Mouse (Mus musculus) embryonic facial prominence, embryonic 11.5 days (tissue): Measurements from ENCODE around the gene Gm49450. TPM values are rescaled to one million over a fixed set of nuclear protein-coding genes. Genes with fewer than 3 reads are reported as not detected.

Source experiments
- ATAC-seq: fragments of 200-750 bp; cut with Nextera tagmentation; replicated peaks from 2 replicates; pipeline ENCODE4 v1.8.0; 2017; ENCODE audit warnings: low read depth; ENCODE audit not compliant: insufficient number of reproducible peaks, low FRiP score, low TSS enrichment
- DNase-seq: peaks from one replicate; pipeline ENCODE4 v3.0.0-alpha.2; 2015; ENCODE audit warnings: low spot score
- H3K27ac ChIP-seq: fragments of 300-500 bp; sonication (generic); replicated peaks from 2 replicates; pipeline ENCODE4 v1.5.1; 2014; ENCODE audit warnings: mild to moderate bottlenecking, low read depth, low read length, control low read depth
- H3K27me3 ChIP-seq: fragments of 300-500 bp; sonication (generic); 2 replicates; pipeline ENCODE4 v1.6.1; 2014; ENCODE audit warnings: mild to moderate bottlenecking, low read length, moderate library complexity, mixed read lengths; ENCODE audit not compliant: control insufficient read depth, insufficient read depth
- H3K36me3 ChIP-seq: fragments of 300-500 bp; sonication (generic); replicated peaks from 2 replicates; pipeline ENCODE4 v1.6.1; 2014; ENCODE audit warnings: low read depth, mild to moderate bottlenecking, low read length, moderate library complexity, mixed read lengths; ENCODE audit not compliant: control insufficient read depth, insufficient read depth
- H3K4me1 ChIP-seq: fragments of 300-500 bp; sonication (generic); 2 replicates; pipeline ENCODE4 v1.6.1; 2014; ENCODE audit warnings: low read length, mixed read lengths; ENCODE audit not compliant: control insufficient read depth, insufficient read depth
- H3K4me2 ChIP-seq: fragments of 300-500 bp; sonication (generic); 2 replicates; pipeline ENCODE4 v1.6.1; 2014; ENCODE audit warnings: low read depth, mild to moderate bottlenecking, control low read depth, low read length, moderate library complexity
- H3K4me3 ChIP-seq: fragments of 300-500 bp; sonication (generic); 2 replicates; pipeline ENCODE4 v1.5.1; 2014; ENCODE audit warnings: low read depth, low read length, control low read depth
- H3K9ac ChIP-seq: fragments of 300-500 bp; sonication (generic); replicated peaks from 2 replicates; pipeline ENCODE4 v1.6.1; 2014; ENCODE audit warnings: mild to moderate bottlenecking, control low read depth, low read length
- H3K9me3 ChIP-seq: fragments of 300-500 bp; sonication (generic); replicated peaks from 2 replicates; pipeline ENCODE4 v1.6.1; 2016; ENCODE audit warnings: mild to moderate bottlenecking, low read length, inconsistent platforms, mixed read lengths; ENCODE audit not compliant: control insufficient read depth
- WGBS: fragments of 180-500 bp; shearing (Covaris S2); extraction: QIAGEN DNeasy Blood & Tissue Kit; methylation state at CpG from one replicate; pipeline ENCODE4 v1.1.7; 2014; 5-methylcytosine and 5-hydroxymethylcytosine counted together
- polyA plus RNA-seq: library from polyadenylated mRNA; unstranded; fragments of >200 nt; fragmentation: Nextera tagmentation; extraction: Ambion mirVana; gene quantifications from 2 replicates; pipeline ENCODE4 v1.2.1, GENCODE M21; 2014

Gene Gm49450
- polyA plus RNA-seq, 1 experiment from 2014 or later = not detected

DNA sequence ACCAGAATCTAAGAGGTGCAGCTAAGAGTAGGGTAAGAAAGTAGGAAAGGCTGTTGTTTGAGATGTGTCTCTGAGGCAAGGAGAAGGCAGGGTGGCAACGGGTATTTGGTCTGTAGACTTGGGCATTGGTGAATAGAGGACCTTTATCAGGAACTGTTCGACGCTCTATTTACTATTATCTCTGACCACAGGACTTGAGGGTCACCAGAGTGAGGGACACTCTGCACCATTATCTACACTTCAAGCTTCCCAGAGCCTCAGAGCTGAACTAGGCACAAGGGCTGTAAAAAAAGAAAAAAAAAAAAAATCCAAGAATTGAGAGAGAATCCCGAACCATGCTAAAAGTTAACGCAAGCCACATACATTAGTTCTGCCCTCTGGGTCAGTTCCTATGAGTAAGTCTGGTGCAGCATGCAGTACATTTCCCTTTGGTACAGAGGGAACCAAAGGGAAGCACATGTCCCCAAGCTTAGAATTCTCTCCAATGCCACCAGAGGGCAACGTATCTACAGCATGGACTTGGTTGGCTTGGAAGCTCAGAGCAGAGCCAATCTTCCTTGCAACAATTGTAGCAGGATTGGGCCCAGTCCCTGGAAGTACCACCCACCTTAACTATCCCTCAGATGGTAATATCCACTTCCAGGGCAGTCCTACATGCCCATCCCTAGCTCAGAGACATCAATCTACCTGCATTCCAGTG is 61.3 kb downstream of the Gm49450 start:
- H3K4me3 ChIP-seq = no peak overlapping the region

DNA sequence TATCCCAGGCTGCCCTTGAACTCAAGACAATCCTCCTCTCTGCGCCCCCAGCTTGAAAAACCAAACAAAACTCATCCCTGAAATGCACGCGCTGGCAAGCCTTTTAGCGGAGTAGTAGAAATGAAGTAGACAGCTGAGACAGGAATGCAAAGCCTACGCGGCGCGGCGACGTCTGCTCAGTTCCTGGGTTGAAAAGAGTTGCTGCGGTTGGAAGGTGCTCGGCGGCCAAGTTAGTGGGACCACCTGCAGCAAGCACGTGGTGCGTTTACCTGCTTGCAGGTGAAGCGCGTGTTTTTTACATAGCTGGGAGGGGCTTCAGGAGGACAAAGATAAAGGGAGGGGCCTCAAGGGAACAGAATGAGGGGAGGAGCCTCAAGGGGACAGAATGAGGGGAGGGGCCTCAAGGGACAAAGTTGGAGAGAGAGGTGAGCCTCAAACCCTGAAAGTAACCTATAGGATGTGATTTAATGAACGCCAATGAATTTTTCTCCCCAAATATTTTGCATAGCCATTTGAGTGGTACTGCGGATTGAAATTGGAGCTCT is 62.1 kb downstream of the Gm49450 start:
- Histone ChIP-seq H3K4me3 (no peak overlapping the region), H3K4me1 (peaks cover 16% of the 10 kb centered on the region), H3K9ac (no peak overlapping the region), H3K4me2 (peak overlapping the region; percentile 15; the same call in 1 of the 2 replicates), H3K36me3 (no peaks in the 10 kb centered on the region), H3K9me3 (no peaks in the 10 kb centered on the region), H3K27me3 (peaks cover 45% of the 10 kb centered on the region), H3K27ac (no peak overlapping the region)
- ATAC-seq (no peak), DNase-seq (no peak)
- 9% methylated on average over 19 of the region's 19 CpGs for WGBS

More for the DNA sequence above, 61.3 kb downstream of the Gm49450 start:
- Histone ChIP-seq H3K4me2 (no peak overlapping the region), H3K27ac (no peak overlapping the region), H3K9ac (no peak overlapping the region), H3K36me3 (no peaks in the 10 kb centered on the region), H3K9me3 (no peaks in the 10 kb centered on the region), H3K27me3 (peaks cover 52% of the 10 kb centered on the region), H3K4me1 (peaks cover 16% of the 10 kb centered on the region)
- 44% methylated on average over 6 of the region's 6 CpGs for WGBS
- DNase-seq (peak; percentile 82), ATAC-seq (no peak)

DNA sequence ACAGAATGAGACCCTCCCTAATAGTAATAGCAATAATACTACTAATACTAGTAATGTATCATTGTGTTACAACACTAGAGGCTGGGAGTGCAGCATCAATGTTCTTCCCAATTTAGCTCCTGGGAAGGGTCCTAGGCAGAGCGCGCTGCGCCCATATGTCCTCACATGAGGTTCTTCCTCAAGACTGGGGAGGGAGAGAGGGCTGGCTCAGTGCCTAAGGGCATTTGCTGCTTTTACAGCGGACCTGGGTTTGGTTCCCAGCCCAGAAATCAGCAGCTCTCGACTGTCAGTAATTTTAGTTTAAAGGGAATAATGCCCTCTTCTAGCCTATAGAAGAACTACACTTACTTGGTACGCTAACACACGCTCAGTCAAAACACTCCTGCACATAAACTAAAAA is 65.8 kb downstream of the Gm49450 start:
- H3K9me3 ChIP-seq = no peaks in the 10 kb centered on the region
- DNase-seq = no peak
- H3K27me3 ChIP-seq = peaks cover 9% of the 10 kb centered on the region
- ATAC-seq = no peak
- no peak overlapping the region for H3K4me3 ChIP-seq
- 79% methylated on average over 7 of the region's 7 CpGs for WGBS
- H3K4me2 ChIP-seq = no peak overlapping the region
- H3K27ac ChIP-seq = no peak overlapping the region
- no peaks in the 10 kb centered on the region for H3K4me1 ChIP-seq
- no peaks in the 10 kb centered on the region for H3K36me3 ChIP-seq
- no peak overlapping the region for H3K9ac ChIP-seq

- Histone ChIP-seq H3K9ac (no peak overlapping the region), H3K27me3 (peaks cover 7% of the 10 kb centered on the region; the same call in 1 of the 2 replicates), H3K4me1 (no peaks in the 10 kb centered on the region; the same call in 1 of the 2 replicates), H3K36me3 (no peaks in the 10 kb centered on the region), H3K27ac (no peak overlapping the region), H3K9me3 (no peaks in the 10 kb centered on the region), H3K4me3 (no peak overlapping the region), H3K4me2 (no peak overlapping the region)
- no peak for ATAC-seq
- 62% methylated on average over 8 of the region's 8 CpGs for WGBS
- no peak for DNase-seq
Observed at GRCm38 (mm10) chr15:98886667-98887387, 66.5 kb downstream of the Gm49450 start.

DNA sequence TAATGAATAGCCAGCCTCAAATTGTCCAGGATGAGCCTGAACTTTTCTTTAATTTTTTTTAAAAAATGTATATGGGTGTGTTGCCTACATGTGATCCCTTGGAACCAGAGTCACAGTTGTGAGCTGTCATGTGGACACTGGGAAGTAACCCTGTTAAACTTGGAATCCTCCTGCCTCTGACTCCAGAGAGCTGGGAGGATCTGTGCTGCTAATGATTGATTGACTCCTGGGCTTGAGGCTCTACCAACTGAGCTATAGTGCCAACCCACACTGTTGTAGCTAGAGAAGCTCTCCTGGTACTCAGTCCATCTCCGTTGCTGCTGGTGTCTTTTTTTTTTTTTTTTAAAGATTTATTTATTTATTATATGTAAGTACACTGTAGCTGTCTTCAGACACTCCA is 69.2 kb downstream of the Gm49450 start:
- ATAC-seq = no peak
- no peak overlapping the region for H3K4me3 ChIP-seq
- H3K4me1 ChIP-seq = no peaks in the 10 kb centered on the region; the same call in 1 of the 2 replicates
- no peak overlapping the region for H3K4me2 ChIP-seq
- DNase-seq = no peak
- H3K9ac ChIP-seq = no peak overlapping the region
- WGBS = 81% methylated on average over 1 of the region's 1 CpGs
- no peaks in the 10 kb centered on the region for H3K36me3 ChIP-seq
- H3K9me3 ChIP-seq = no peaks in the 10 kb centered on the region
- H3K27ac ChIP-seq = no peak overlapping the region
- no peaks in the 10 kb centered on the region for H3K27me3 ChIP-seq

GRCm38 (mm10) chr15:98883661-98884060 is 69.7 kb downstream of the Gm49450 start:
- Histone ChIP-seq H3K4me1 (no peaks in the 10 kb centered on the region; the same call in 1 of the 2 replicates), H3K27me3 (no peaks in the 10 kb centered on the region), H3K9me3 (no peaks in the 10 kb centered on the region), H3K27ac (no peak overlapping the region), H3K9ac (no peak overlapping the region), H3K4me2 (no peak overlapping the region), H3K36me3 (no peaks in the 10 kb centered on the region), H3K4me3 (no peak overlapping the region)
- no peak for ATAC-seq
- DNase-seq = no peak

Other genes with a start within 250 kb of the Gm49450 start
- gene Ccdc65, start 245.3 kb downstream of the Gm49450 start, polyA plus RNA-seq = 1.3 TPM in 2 replicates
- 18.9 and 21.0 TPM in 2 replicates for gene Fkbp11, start 225.4 kb downstream of the Gm49450 start, polyA plus RNA-seq
- gene Arf3, start 190.3 kb downstream of the Gm49450 start, polyA plus RNA-seq = 24.5 and 28.7 TPM in 2 replicates
- gene Wnt10b, start 175.4 kb downstream of the Gm49450 start, polyA plus RNA-seq = 1.6 and 2.3 TPM in 2 replicates
- gene Wnt1, start 163.7 kb downstream of the Gm49450 start, polyA plus RNA-seq = 0.28 and 0.33 TPM in 2 replicates
- 0.26 and 0.27 TPM in 2 replicates for gene Ddn, start 144.1 kb downstream of the Gm49450 start, polyA plus RNA-seq
- 69.8 and 73.1 TPM in 2 replicates for gene Prkag1, start 122.0 kb downstream of the Gm49450 start, polyA plus RNA-seq
- gene Kmt2d, start 82.3 kb downstream of the Gm49450 start, polyA plus RNA-seq = 11.6 and 12.0 TPM in 2 replicates
- gene Rhebl1, start 59.0 kb downstream of the Gm49450 start, polyA plus RNA-seq = 16.7 and 17.0 TPM in 2 replicates
- gene Dhh, start 55.0 kb downstream of the Gm49450 start, polyA plus RNA-seq = 0.76 and 1.3 TPM in 2 replicates
- 3.9 and 7.1 TPM in 2 replicates for gene Lmbr1l, start 35.3 kb downstream of the Gm49450 start, polyA plus RNA-seq
- gene Tuba1b, start 19.0 kb downstream of the Gm49450 start, polyA plus RNA-seq = 2,291 and 2,381 TPM in 2 replicates
- 3,177 and 3,658 TPM in 2 replicates for gene Tuba1a, start 152 bp upstream of the Gm49450 start, polyA plus RNA-seq
- gene Tuba1c, start 76.3 kb upstream of the Gm49450 start, polyA plus RNA-seq = 132 and 138 TPM in 2 replicates
- 17.1 and 20.6 TPM in 2 replicates for gene Prph, start 101.6 kb upstream of the Gm49450 start, polyA plus RNA-seq
- gene Troap, start 121.0 kb upstream of the Gm49450 start, polyA plus RNA-seq = 20.6 and 23.8 TPM in 2 replicates
- 1.0 and 1.1 TPM in 2 replicates for gene C1ql4, start 134.3 kb upstream of the Gm49450 start, polyA plus RNA-seq
- gene Dnajc22, start 139.6 kb upstream of the Gm49450 start, polyA plus RNA-seq = 0.18 and 0.56 TPM in 2 replicates
- gene Spats2, start 172.4 kb upstream of the Gm49450 start, polyA plus RNA-seq = 59.6 and 68.5 TPM in 2 replicates